In the genomic region with DNA sequence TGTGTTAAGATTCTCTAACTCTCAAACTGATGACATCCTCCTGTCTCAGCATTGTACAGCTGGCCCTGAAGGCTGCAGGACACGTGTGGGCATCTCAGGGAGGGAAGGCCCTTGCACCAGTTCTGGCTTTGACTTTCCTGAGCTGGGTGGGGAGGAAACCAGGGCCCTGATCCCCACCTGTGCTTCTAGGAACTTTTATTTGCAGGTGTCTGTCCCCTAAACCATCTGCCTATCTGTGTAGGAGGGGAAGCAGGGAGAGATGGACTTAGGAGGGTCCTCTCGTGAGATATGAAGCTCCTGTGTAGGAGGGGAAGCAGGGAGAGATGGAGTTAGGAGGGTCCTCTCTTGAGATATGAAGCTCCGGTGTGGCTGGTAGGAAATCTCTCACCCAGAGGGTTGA, we compare ENCODE assay signal across 10 mouse cellular contexts. TPM values are rescaled to one million over a fixed set of nuclear protein-coding genes. Genes with fewer than 3 reads are reported as not detected.
DNase-seq lines count a peak whose midpoint lies in the region; ATAC-seq and TF ChIP-seq lines count a peak whose summit lies in the region.
"Had no signal": no experiment of that assay in that cellular context is flagged by ENCODE, and none has a peak within 500 bp of the region (broad histone marks: within the 10 kb centered on the region; RNA-seq: fewer than 3 reads in every experiment).

No protein-coding gene starts in this region.

- TF ChIP-seq EP300 in lung, postnatal 0 days (IDR thresholded peaks at IDR 0.05): no peak

- no peaks in the 10 kb centered on the region for H3K9me3 ChIP-seq in heart, embryonic 14.5 days (ENCODE audit: control insufficient read depth, low read length)
- no peaks in the 10 kb centered on the region for H3K9me3 ChIP-seq in lung, postnatal 0 days (ENCODE audit: low read length)
- no peaks in the 10 kb centered on the region for H3K9me3 ChIP-seq in intestine, embryonic 15.5 days
- no peaks in the 10 kb centered on the region for H3K9me3 ChIP-seq in stomach, embryonic 16.5 days (replicated peaks; ENCODE audit: control insufficient read depth, low read length)

- H3K36me3 ChIP-seq in heart, embryonic 14.5 days (ENCODE audit: control insufficient read depth, insufficient read depth, low read length): 0 out of 2 replicates have a peak, but pooled peaks cover 3% of the 10 kb centered on the region
- H3K36me3 ChIP-seq in lung, postnatal 0 days (ENCODE audit: insufficient read depth, low read length): no peaks in the 10 kb centered on the region
- H3K36me3 ChIP-seq in intestine, embryonic 15.5 days: no peaks in the 10 kb centered on the region
- no peaks in the 10 kb centered on the region; the same call in 1 of the 2 replicates for H3K36me3 ChIP-seq in stomach, embryonic 16.5 days (ENCODE audit: control insufficient read depth, insufficient read depth, low read length)

- no peak overlapping the region for H3K4me3 ChIP-seq in heart, embryonic 14.5 days (ENCODE audit: control insufficient read depth in 1 of 2, insufficient read depth in 1 of 2, low read depth in 1 of 2, low read length in 2 of 2)
- no peak overlapping the region for H3K4me3 ChIP-seq in lung, postnatal 0 days (ENCODE audit: low read depth, low read length)
- H3K4me3 ChIP-seq in intestine, embryonic 15.5 days (replicated peaks): no peak overlapping the region
- no peak overlapping the region for H3K4me3 ChIP-seq in stomach, embryonic 16.5 days (replicated peaks; ENCODE audit: low read length)
- H3K4me3 ChIP-seq: myocyte had no signal

- no peaks in the 10 kb centered on the region for H3K27me3 ChIP-seq in heart, embryonic 14.5 days (ENCODE audit: control insufficient read depth, insufficient read depth, low read length)
- no peaks in the 10 kb centered on the region for H3K27me3 ChIP-seq in lung, postnatal 0 days (replicated peaks; ENCODE audit: insufficient read depth, low read length)
- no peaks in the 10 kb centered on the region for H3K27me3 ChIP-seq in intestine, embryonic 15.5 days (replicated peaks)
- no peaks in the 10 kb centered on the region for H3K27me3 ChIP-seq in stomach, embryonic 16.5 days (ENCODE audit: control insufficient read depth, insufficient read depth, low read length)

- DNase-seq in heart, postnatal 14 days: no peak
- no peak for DNase-seq in lung, postnatal 0 days (ENCODE audit: low spot score)
- DNase-seq in lung, postnatal 36 days: no peak
- DNase-seq in frontal cortex, adult 2 months (ENCODE audit: extremely low spot score in 1 of 2, low spot score in 1 of 2): no peak
- no peak for DNase-seq in layer of hippocampus, adult 9-10 months (ENCODE audit: low spot score)
- DNase-seq: cerebellum, adult 9-10 months had no signal

- intact Hi-C loops in heart, postnatal 14 days (cut with DNase I): no loop called here

- 27% methylated on average over 3 of the region's 3 CpGs for WGBS in heart, embryonic 14.5 days
- 29% methylated on average over 3 of the region's 3 CpGs for WGBS in lung, postnatal 0 days
- 46% methylated on average over 3 of the region's 3 CpGs for WGBS in intestine, embryonic 15.5 days
- 41% methylated on average over 3 of the region's 3 CpGs for WGBS in stomach, embryonic 16.5 days

- H3K27ac ChIP-seq in heart, embryonic 14.5 days (replicated peaks in 1 of 2; ENCODE audit: control insufficient read depth in 1 of 2, insufficient read depth in 1 of 2, low read depth in 2 of 2, low read length in 2 of 2): peak overlapping the region; percentile 65 to 81
- H3K27ac ChIP-seq in lung, postnatal 0 days (ENCODE audit: low read length): peak overlapping the region; percentile 94
- peak overlapping the region; percentile 96 for H3K27ac ChIP-seq in intestine, embryonic 15.5 days
- H3K27ac ChIP-seq in stomach, embryonic 16.5 days (ENCODE audit: low read length): peak overlapping the region; percentile 97

- no peak for ATAC-seq in heart, embryonic 14.5 days (ENCODE audit: insufficient number of reproducible peaks, insufficient read depth, low FRiP score, low read depth)
- ATAC-seq in lung, postnatal 0 days: no peak
- ATAC-seq in intestine, embryonic 15.5 days: no peak
- no peak for ATAC-seq in stomach, embryonic 16.5 days (ENCODE audit: insufficient read depth, low FRiP score)

- peaks cover 34 to 46% of the 10 kb centered on the region in 2 experiments for H3K4me1 ChIP-seq in heart, embryonic 14.5 days (ENCODE audit: control insufficient read depth in 2 of 2, insufficient read depth in 2 of 2, low read length in 2 of 2)
- peaks cover 3% of the 10 kb centered on the region for H3K4me1 ChIP-seq in lung, postnatal 0 days (ENCODE audit: insufficient read depth, low read depth, low read length)
- peaks cover 38% of the 10 kb centered on the region for H3K4me1 ChIP-seq in intestine, embryonic 15.5 days (replicated peaks)
- H3K4me1 ChIP-seq in stomach, embryonic 16.5 days (ENCODE audit: control insufficient read depth, insufficient read depth, low read length): peaks cover 41% of the 10 kb centered on the region

- TF ChIP-seq CTCF in lung, postnatal 0 days (IDR thresholded peaks at IDR 0.05): no peak

- 0 out of 2 replicates have a peak overlapping the region, but pooled peaks have one; percentile 8 for H3K4me2 ChIP-seq in heart, embryonic 14.5 days (ENCODE audit: low read length)
- H3K4me2 ChIP-seq in lung, postnatal 0 days (replicated peaks; ENCODE audit: low read depth, low read length): peak overlapping the region; percentile 32
- H3K4me2 ChIP-seq in intestine, embryonic 15.5 days (replicated peaks): no peak overlapping the region; the same call in 1 of the 2 replicates
- peak overlapping the region; percentile 16 for H3K4me2 ChIP-seq in stomach, embryonic 16.5 days (ENCODE audit: low read depth, low read length)

- H3K9ac ChIP-seq in heart, embryonic 14.5 days (ENCODE audit: low read length): no peak overlapping the region
- H3K9ac ChIP-seq in lung, postnatal 0 days (replicated peaks; ENCODE audit: low read depth): 0 out of 2 replicates have a peak overlapping the region, but pooled peaks have one; percentile 8
- H3K9ac ChIP-seq in intestine, embryonic 15.5 days: no peak overlapping the region
- H3K9ac ChIP-seq in stomach, embryonic 16.5 days (ENCODE audit: low read length): peak overlapping the region; percentile 38; the same call in 1 of the 2 replicates

RNA-seq across cellular contexts. Expression of a gene that starts 0.5 kb away (rescaled TPM):
- polyA plus RNA-seq in heart, embryonic 14.5 days (2014; fragmentation: Nextera tagmentation; extraction: Ambion mirVana): 19.5 and 23.4 TPM in 2 replicates
- total RNA-seq in heart, postnatal 14 days (2021): 10 to 100 TPM; 35.5 to 39.1 TPM
- 186 and 218 TPM in 2 replicates for polyA plus RNA-seq in lung, postnatal 0 days (2015; fragmentation: Nextera tagmentation; extraction: Ambion mirVana)
- polyA plus RNA-seq in intestine, embryonic 15.5 days (2015; fragmentation: Nextera tagmentation; extraction: Ambion mirVana): 22.8 and 23.2 TPM in 2 replicates
- polyA plus RNA-seq in stomach, embryonic 16.5 days (2015; fragmentation: Nextera tagmentation; extraction: Ambion mirVana): 24.1 and 25.2 TPM in 2 replicates
- polyA plus RNA-seq in frontal cortex, adult 2 months (2012; rRNA removed): 16.2 and 16.3 TPM in 2 replicates

RNA-seq across cellular contexts. Expression of a gene that starts 32.9 kb away (rescaled TPM):
- polyA plus RNA-seq in heart, embryonic 14.5 days (2014; fragmentation: Nextera tagmentation; extraction: Ambion mirVana): 19.3 and 27.8 TPM in 2 replicates
- total RNA-seq in heart, postnatal 14 days (2021): 10 to 100 TPM; 11.2 to 13.3 TPM
- 13.7 and 13.9 TPM in 2 replicates for polyA plus RNA-seq in lung, postnatal 0 days (2015; fragmentation: Nextera tagmentation; extraction: Ambion mirVana)
- 34.0 and 39.3 TPM in 2 replicates for polyA plus RNA-seq in intestine, embryonic 15.5 days (2015; fragmentation: Nextera tagmentation; extraction: Ambion mirVana)
- 38.9 and 39.9 TPM in 2 replicates for polyA plus RNA-seq in stomach, embryonic 16.5 days (2015; fragmentation: Nextera tagmentation; extraction: Ambion mirVana)
- 19.0 and 27.2 TPM in 2 replicates for polyA plus RNA-seq in frontal cortex, adult 2 months (2012; rRNA removed)

RNA-seq across cellular contexts. Expression of a gene that starts 37.7 kb away (rescaled TPM):
- polyA plus RNA-seq in heart, embryonic 14.5 days (2014; fragmentation: Nextera tagmentation; extraction: Ambion mirVana): 0.14 and 0.44 TPM in 2 replicates
- total RNA-seq in heart, postnatal 14 days (2021): 1 to 10 TPM; 4.6 to 7.2 TPM
- polyA plus RNA-seq in lung, postnatal 0 days (2015; fragmentation: Nextera tagmentation; extraction: Ambion mirVana): 0.25 and 0.32 TPM in 2 replicates
- polyA plus RNA-seq in intestine, embryonic 15.5 days (2015; fragmentation: Nextera tagmentation; extraction: Ambion mirVana): 0.15 and 0.25 TPM in 2 replicates
- 0.50 and 0.56 TPM in 2 replicates for polyA plus RNA-seq in stomach, embryonic 16.5 days (2015; fragmentation: Nextera tagmentation; extraction: Ambion mirVana)
- polyA plus RNA-seq in frontal cortex, adult 2 months (2012; rRNA removed): 0.08 and 0.16 TPM in 2 replicates
- polyA plus RNA-seq: myocyte had no signal

RNA-seq across cellular contexts. Expression of a gene that starts 50.3 kb away (rescaled TPM):
- 16.4 and 17.2 TPM in 2 replicates for polyA plus RNA-seq in heart, embryonic 14.5 days (2014; fragmentation: Nextera tagmentation; extraction: Ambion mirVana)
- 10 to 100 TPM; 27.5 to 28.9 TPM for total RNA-seq in heart, postnatal 14 days (2021)
- polyA plus RNA-seq in lung, postnatal 0 days (2015; fragmentation: Nextera tagmentation; extraction: Ambion mirVana): 18.0 and 19.2 TPM in 2 replicates
- 20.3 and 20.4 TPM in 2 replicates for polyA plus RNA-seq in intestine, embryonic 15.5 days (2015; fragmentation: Nextera tagmentation; extraction: Ambion mirVana)
- 21.4 and 24.7 TPM in 2 replicates for polyA plus RNA-seq in stomach, embryonic 16.5 days (2015; fragmentation: Nextera tagmentation; extraction: Ambion mirVana)
- 45.6 and 51.4 TPM in 2 replicates for polyA plus RNA-seq in frontal cortex, adult 2 months (2012; rRNA removed)

Comparison
In these comparisons a context has a peak if more than half of its experiments do, and no peak if none do; other contexts are left out.
1. H3K9ac ChIP-seq: peak in lung, postnatal 0 days (single experiment) and stomach, embryonic 16.5 days (single experiment); none in heart, embryonic 14.5 days (single experiment) and intestine, embryonic 15.5 days (single experiment).
2. Peak in every context shown above with its lines, with median percentiles within 50 percentile points of each other: H3K27ac ChIP-seq.